Mouse (Mus musculus): ENCODE measurements around the gene Mei1.

Gene Mei1

DNA sequence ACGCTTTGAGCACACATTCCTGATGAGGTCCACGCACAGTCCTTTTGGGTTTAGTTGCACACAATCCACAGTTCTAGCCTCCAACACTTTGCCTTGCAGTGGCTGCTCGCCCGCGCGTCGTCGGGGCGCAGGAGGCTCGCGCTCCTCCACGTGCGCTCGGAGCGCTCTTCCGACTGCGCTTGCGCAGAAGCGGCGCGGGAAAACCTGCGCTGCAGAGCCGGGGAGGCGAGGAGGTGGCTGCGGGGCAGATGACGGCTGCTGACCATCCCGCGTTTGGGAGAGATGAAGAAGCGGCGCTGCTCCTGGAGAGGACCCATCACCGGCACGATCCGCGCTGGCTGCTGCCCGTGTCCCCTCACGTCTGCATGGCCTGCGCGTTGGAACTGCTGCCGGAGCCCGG lies at the start of gene Mei1:
Mei1 (plus strand) TSS at position 99 of the 400 bp plus-strand sequence.
- DNase-seq (ENCODE audit: low spot score in 2 of 2) = no peak

DNA sequence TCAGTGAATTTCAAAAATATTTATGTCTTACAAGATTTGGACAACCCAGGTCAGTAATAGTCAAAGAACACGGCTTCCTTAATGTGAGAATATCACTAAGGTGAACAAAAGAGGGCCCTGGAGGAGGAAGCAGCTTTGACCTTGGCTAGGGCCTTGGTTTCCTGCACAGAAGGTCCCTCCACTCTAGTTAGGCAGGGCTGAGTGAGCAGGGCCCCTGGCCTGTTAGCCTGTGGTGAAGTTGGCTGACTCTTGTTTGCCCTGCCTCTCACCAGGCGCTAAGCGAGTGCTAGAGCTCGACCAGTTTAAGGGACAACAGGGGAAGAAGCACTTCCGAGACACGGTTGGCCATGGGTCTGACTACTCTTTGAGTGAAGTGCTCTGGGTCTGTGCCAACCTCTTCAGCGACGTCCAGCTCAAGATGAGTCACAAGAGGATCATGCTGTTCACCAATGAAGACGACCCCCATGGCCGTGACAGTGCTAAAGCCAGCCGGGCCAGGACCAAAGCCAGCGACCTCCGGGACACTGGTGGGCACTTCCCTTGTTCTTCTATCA lies 47.2 kb upstream of the Mei1 start:
- no peak for DNase-seq (ENCODE audit: low spot score in 2 of 2)

DNA sequence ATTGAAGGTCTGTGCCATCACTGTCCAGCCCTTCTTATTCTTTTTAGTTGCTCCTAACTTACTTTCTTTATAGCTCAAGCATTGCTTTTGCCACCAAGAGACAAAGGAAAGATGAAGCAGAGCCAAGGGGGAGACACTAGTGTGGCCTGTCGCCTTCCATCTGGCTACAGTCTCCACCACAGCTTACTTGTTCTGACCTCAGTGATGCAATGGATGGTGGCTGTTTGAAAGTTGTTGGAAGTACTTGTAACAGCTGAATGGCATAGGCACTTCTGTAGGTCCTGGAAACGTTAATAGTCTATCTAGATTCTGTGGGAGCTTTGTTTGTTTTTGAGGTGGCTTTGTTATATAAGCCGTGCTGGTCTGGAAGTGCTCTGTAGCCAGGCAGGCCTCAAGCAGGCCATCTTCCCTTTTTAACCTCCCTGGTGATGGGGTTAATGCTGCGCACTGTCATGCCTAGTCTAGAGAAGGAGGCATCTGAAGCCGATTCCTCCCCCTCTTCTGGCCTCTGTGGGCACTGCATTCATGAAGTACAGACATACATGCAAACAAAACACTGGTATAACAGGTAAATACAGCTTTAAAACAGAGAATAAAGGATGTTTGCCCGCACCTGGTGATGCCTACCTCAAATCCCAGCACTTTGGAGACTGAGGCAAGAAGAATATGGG lies 45.7 kb upstream of the Mei1 start:
- DNase-seq (ENCODE audit: low spot score in 2 of 2) = no peak

DNA sequence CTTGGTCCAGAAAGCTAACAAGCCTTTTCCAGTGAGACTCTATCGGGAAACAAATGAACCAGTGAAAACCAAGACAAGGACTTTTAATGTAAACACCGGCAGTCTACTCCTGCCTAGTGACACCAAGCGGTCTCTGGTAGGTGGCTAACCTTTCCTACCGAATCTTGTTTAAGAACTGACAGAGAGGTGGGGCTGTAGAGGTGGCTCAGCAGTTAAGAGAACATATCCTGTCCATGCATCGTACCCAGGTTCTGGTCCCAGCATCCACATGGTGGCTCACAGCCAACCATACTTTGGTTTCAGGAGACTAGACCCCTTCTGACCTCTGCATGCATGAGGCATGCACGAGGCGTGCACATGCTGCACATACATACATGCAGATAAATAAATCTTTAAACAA lies 42.5 kb upstream of the Mei1 start:
- DNase-seq (ENCODE audit: low spot score in 2 of 2) = no peak

DNA sequence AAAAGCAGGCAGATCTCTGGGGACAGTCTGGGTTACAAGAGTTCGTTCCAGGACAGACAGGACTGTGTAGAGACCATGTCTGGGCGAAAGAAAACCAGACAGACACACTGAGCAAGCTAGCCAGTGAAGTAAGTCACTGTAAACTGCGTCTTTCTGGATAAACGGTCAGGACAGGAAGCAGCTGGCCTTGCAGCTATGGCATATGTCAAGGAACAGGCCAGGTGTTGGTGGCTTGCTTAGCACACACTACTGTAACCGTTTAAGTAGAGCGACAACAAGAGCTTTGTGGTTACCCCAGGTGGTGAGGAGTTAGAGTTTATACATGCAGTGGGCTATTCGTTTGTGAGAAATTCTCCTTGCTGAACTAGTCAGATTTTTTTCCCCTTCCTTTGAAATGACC lies 42.1 kb upstream of the Mei1 start:
- DNase-seq (ENCODE audit: low spot score in 2 of 2) = no peak

DNA sequence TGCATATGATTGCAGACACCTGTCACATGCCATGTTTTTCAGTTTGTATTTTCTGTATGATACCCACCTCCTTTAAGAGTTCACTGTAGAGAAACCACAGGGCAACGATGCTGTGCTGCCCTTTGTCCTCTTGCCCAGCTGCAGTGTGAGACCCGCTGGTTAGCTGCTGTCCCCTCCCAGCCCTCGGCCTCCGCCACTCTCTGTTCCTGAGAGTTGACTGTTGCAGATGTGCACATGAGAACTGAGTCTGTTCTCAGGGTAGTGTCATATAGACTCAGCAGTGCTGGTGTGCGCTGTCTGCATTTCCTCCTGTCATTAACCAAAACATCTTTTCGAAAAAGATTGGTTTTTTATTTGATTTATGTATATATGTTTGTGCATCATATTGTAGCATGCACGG lies 37.4 kb upstream of the Mei1 start:
- DNase-seq (ENCODE audit: low spot score in 2 of 2) = no peak

DNA sequence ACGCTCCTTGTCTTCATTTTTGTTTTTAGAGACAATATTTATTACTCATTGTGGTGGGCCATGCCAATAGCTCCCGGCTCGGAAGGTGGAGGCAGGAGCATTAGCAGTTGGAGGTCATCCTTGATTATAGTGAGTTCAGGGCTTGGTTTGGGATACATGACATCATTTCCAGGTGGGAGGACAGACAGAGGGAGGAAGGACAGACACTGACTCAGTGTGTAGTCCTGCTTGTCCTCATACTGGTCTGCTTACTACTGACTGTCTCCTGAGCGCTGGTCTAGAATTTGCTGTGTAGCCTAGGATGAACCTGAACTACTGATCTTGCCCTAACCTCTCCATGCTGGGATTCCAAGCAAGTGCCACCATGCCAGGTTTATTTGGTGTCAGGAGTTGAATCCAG lies 36.0 kb upstream of the Mei1 start, which contains the start of gene Desi1:
Desi1 (minus strand) TSS at position 101 of the 400 bp plus-strand sequence.
- DNase-seq (ENCODE audit: low spot score in 2 of 2) = no peak

DNA sequence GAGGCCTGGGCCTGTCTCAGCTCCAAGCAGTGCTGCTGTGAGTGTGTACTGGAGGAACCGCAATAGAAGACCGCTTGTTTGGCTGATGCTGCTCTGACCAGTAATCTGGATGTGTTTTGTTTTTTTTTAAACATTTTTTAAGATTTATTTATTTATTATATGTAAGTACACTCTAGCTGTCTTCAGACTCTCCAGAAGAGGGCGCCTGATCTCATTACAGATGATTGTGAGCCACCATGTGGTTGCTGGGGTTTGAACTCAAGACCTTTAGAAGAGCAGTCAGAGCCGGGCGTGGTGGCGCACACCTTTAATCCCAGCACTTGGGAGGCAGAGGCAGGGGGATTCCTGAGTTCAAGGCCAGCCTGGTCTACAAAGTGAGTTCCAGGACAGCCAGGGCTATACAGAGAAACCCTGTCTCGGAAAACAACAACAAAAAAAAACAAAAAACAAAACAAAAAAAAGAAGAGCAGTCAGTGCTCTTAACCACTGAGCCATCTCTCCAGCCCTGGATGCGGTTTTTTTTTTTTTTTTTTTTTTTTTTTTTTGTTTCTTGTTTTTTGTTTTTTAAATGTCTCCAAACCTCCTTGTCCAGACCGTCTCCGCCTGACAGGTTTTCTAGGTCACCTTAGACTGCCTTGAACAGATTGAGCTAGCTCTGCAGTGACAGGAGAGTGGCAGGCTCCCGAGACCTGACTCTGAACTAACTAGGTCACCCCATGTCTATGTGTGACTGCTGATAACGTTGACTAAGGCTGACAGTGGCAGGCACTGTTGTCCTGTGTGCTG lies 33.7 kb upstream of the Mei1 start:
- DNase-seq (ENCODE audit: low spot score in 2 of 2) = no peak

DNA sequence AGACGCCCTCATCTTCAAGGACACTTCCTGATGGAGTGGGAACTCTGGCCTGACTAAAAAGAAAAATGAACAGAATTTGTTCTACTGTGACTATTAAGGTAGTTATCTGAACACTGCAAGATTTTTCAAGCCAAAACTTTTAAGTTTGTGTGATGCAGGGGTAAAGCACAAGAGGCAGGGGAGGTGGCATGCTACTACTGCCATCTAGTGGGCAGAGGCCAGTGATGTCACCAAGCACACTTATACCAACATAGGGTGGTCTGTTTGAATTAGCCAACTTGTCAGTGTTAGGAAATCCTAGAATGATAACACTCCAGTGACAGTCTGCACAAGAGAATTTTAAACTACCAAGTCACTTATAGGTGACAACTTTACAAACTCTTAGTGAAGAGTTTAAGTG lies 29.1 kb upstream of the Mei1 start:
- DNase-seq (ENCODE audit: low spot score in 2 of 2) = no peak

DNA sequence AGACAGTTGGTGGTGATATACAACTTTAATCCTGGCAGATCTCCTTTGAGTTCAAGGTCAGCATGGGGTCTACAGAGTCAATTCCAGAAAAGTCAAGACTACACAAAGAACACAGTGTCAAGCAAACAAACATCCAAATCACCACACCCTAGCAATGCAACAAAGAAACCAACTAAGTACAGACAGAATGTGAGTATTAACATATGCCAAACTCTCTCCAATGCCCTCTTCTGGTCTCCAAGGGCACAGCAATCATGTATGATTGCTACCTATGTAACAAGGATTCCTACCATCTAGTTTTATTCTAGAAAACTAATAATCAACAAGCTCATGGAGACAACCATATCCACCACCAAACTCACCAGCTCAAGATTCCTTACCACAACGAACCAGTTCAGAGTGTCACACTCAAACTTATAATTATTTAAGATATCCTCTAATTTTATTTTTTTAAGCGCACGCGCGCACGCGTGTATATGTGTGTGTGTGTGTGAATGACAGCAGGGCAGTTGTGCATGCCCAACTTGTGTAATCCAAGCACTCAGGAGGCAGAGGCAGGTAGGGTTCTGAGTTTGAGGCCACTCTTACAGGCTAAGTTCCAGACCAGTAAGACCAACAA lies 25.5 kb upstream of the Mei1 start:
- no peak for DNase-seq (ENCODE audit: low spot score in 2 of 2)

DNA sequence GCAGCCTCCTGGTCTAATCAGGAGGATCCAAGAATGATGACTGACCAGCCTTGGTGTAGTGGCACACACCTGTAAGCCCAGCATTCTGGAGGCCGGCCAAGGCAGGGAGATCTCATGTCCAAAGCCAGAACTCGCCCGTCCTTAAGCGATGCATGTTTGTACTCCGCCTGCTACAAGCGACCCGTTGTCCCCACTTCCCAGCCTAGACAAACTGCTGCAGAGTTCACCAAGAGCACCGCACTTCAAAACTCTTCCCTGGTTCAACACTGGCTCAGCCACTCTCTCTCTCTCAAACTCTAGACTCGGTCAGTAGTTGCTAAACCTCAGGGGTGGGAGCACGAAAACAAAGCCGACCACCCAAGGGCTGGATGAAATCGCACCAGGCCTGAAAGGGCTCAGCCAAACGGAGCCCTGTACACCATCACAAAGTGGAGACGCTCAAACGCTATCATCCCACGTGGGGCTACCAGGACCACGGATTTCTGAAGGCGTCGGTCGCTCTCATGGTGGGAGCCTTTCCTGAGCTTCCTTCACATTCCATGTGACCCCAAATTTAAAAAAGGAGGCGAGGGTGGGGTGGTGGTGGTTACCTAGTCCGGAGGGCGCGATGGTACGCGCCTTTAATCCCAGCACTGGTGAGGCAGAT lies 23.4 kb upstream of the Mei1 start:
- DNase-seq (ENCODE audit: low spot score in 2 of 2) = no peak

DNA sequence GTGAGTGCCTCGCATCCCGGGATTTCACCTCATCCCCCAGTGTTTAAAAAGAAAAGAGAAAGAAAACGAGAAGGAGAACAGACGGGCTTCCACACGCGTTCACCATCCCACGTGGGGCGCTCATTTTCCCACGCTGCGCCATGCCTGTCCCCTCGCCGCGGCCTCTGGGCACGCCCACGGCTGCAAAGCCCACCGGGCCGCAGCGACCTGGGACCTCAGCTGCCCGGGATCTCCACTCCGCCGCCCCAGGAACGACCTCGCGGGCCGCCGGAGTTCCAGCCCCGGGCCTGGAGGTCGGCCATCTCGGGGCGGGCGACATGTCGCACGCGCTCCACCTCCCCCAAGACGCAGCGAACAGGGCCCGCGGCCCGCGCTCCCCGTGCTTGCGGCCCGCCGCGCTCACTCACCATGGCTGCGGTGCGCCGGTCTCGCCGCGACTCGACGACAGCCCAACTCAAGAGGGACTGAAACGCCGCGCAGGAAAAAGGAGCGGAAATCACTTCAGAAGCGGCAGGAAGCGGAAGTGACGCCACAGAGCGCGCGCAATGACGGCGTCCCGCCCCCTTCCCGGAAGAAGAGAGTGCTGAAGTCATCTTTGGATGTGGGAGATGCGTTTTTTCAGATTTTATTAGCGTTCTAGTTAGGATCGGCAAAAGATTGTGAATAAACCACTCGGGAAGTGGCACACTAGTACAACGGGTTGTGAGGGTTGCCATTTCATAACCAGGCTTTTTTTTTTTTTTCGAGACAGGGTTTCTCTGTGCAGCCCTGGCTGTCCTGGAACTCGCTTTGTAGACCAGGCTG lies 22.5 kb upstream of the Mei1 start, which contains the start of gene Snu13:
Snu13 (minus strand) TSS at position 519 of the 804 bp plus-strand sequence.
- peak; percentile 90 to 92 for DNase-seq (ENCODE audit: low spot score in 2 of 2)

DNA sequence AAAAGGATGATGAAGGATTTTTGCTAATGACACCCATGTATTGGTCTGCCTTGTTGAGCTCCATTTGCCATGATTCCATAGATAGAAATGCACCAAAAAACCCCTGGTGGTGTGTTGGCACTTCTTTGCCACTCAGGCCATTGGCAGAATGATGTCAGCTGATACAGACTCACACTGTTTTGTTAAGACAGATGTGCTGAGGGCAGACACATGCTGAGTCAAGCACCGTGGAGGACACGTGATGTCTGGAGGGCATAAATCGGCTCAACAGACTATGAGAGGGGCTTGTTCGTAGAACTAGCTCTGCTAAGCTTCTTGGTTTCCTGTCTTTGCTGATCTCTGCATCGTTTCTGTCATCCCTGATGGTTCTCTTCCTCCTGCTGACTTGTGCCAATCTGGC lies 17.3 kb upstream of the Mei1 start:
- DNase-seq (ENCODE audit: low spot score in 2 of 2) = no peak

DNA sequence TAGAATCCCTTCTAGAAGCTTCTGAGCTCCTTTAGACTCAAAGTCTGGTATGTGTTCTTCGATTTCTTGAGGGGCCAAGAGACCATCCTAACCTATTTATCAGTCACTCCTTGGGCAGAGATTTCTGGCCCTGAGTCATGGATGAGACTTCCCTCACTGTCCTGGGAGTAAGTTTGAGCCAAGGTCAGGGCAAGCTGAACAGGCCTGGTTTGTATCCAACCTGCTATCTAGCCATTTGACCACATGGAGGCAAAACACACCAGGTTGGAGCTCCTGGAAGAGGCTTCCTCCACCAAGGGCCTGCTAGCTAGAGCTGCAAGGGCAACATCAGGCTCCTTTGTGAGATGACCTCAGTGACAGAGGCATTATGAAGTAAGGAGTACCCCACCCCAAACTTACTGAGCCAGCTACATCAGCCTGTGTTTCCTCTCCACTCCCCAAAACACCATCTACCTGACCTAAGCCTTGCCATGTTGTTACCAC lies 11.0 kb upstream of the Mei1 start, which contains the start of gene 4930407I10Rik:
4930407I10Rik (plus strand) TSS at position 433 of the 483 bp plus-strand sequence.
- no peak for DNase-seq (ENCODE audit: low spot score in 2 of 2)

DNA sequence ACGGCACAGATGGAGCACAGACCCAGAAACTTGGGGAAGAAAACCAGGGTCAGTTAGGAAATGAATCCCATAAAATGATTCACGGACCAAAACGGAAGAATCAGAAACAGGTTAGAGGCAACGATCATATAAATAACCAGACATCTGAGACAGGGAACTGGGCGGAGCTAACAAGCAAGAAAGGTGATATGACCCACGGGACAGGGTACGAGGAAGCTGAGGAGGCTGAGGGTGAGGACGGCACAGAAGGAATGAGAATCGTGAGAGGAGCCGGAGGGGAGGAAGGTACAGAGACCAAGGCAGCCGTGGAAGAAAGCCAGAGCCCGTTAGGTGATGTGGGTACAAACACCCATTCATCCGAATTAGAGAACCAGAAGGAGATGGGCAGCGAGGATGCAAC lies 5.9 kb upstream of the Mei1 start:
- no peak for DNase-seq (ENCODE audit: low spot score in 2 of 2)

DNA sequence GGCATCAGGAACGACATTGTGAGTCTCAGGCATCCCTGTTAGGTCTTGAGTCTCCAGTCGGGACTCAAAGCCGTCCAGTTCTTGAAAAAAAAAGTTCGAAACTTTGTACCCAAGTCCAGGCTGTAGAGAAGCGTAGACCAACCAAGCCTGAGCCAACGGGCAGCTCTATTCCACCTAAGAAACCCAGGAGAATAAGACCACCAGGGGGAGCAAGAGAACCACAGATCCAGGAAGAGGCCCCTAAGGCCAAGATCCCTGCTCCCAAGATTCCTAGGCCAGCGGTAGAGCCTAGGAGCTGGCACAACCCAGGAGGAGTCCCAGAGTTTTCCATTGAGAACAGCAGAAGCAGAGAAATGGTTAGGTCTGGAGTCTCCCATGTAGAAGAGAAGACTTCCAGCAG lies 4.3 kb upstream of the Mei1 start:
- peak; percentile 52 to 56 for DNase-seq (ENCODE audit: low spot score in 2 of 2)

DNA sequence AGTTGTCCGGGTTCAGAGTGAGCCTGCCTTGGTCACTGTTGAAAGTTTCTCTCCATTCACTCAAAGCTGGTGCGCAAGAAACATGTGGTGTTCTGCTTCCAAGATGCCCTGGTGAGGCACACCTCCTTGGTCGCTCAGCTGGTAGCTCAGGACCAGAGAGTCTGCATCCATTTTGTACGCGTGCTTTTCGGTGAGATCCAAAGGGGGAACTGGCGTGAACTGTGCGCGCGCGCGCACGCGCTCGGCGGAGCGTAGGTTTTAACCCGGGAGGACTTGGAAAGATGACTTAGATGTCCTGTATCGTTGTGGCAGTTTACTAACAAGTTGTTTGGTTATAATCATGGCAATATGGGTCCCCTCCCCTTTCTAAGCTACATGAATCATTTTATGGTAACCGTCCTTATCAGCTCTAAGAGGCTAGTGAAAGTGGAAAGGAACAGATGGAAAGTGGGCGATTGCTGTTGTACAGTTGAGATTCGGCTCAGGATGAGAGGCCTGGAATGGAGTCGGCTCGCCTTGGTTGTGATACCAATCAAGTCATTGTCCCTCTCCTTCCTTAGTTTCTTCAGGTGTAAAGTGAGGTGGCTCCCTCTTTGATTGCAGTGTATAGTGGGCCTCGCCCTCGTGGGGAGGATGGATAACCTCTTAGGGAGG lies 2.1 kb downstream of the Mei1 start:
- DNase-seq (ENCODE audit: low spot score in 2 of 2) = no peak

DNA sequence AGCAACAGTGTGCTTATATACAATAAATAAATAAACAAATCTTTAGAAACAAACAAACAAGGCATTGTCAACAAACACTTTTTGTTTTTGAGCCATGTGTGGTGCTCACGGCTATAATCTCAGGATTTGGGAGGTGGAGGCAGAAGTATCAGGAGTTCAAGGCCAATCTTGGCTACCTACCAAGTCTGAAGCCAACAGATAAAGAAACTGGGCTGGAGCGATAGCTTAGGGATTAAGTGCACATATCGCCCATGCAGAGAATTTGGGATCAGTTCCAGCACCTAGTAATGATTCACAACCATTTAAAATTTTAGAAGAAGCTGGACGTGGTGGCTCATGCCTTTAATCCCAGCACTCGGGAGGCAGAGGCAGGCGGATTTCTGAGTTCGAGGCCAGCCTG lies 3.7 kb downstream of the Mei1 start:
- DNase-seq (ENCODE audit: low spot score in 2 of 2) = no peak

DNA sequence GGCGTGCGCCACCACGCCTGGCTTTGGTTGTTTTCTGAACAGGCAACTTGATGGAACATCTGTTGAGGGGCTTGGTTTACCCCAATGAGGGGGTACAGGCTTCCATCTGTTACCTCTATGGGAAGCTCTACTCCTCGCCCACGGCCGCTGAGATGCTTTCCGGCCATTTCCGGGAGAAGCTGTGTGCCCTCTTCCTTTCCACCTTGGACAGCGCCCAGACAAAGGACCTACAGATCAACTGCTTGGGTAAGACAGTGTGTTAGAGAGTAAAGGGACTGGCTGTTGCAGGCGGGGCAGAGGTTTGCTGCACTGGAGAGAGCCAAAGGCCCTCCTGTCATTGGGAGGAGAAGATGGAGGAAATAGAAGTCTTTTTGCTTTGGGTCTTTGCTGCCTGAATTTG lies 10.1 kb downstream of the Mei1 start:
- no peak for DNase-seq (ENCODE audit: low spot score in 2 of 2)

DNA sequence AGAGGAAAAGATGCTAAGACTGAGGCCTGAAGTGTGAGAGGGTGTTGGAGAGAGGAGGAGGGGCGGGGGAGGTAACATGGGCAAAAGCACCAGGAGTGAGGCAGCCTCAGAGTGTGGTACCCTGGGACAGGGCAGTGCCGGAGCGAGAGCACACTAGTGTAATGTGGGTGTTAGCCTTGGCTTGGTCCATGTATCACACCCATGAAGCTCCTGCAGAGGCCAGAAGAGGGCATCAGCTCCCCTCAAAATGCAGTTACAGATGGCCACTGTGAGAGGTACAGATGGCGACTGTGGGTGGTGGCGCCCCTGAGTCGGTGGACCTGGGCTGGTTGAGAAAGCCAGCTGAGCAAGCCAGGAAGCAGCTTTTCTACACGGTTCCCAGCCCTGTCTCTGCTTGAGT lies 11.4 kb downstream of the Mei1 start:
- no peak for DNase-seq (ENCODE audit: low spot score in 2 of 2)
